Mouse (Mus musculus) CH12.LX (cell line): Measurements from ENCODE around the gene Tamm41. TPM values are rescaled to one million over a fixed set of nuclear protein-coding genes. Genes with fewer than 3 reads are reported as not detected.

Experiments
- DNase-seq: peaks from one replicate; pipeline ENCODE4 v3.0.0-alpha.2; 2013; ENCODE audit errors: extremely low read depth
- H3K27ac ChIP-seq: 2 replicates; pipeline ENCODE4 v1.5.1; 2012; ENCODE audit warnings: low read depth, mild to moderate bottlenecking, control low read depth, moderate library complexity; ENCODE audit not compliant: insufficient read depth
- H3K27me3 ChIP-seq: replicated peaks from 2 replicates; pipeline ENCODE3; 2012; ENCODE audit warnings: inconsistent platforms
- H3K36me3 ChIP-seq, 2 experiments: replicated peaks in 1 of 2; 2 replicates each; pipeline versions ENCODE3 to v1.6.1; 2012; ENCODE audit warnings: inconsistent platforms in 1 of 2, low read length in 1 of 2, mild to moderate bottlenecking in 1 of 2, mixed read lengths in 1 of 2, moderate library complexity in 1 of 2; ENCODE audit not compliant: control insufficient read depth in 1 of 2, insufficient read depth in 1 of 2
- H3K4me1 ChIP-seq, 2 experiments: 2 replicates each; pipeline ENCODE4 v1.6.1; 2012; ENCODE audit warnings: inconsistent platforms in 1 of 2, moderate library complexity in 1 of 2; ENCODE audit not compliant: insufficient read depth in 2 of 2, control insufficient read depth in 1 of 2
- H3K4me2 ChIP-seq: 2 replicates; pipeline ENCODE4 v1.6.1; 2012; ENCODE audit warnings: low read depth, mild to moderate bottlenecking, control low read depth; ENCODE audit not compliant: poor library complexity, insufficient read depth, severe bottlenecking
- H3K4me3 ChIP-seq, 3 experiments: fragments of 150-350 bp in 1 of 3; sonication (generic) in 1 of 3; replicated peaks in 1 of 3; 2 replicates each; pipeline versions ENCODE3 to v1.5.1; 2011 to 2012; ENCODE audit warnings: low read depth in 2 of 3, low read length in 2 of 3, mild to moderate bottlenecking in 2 of 3, moderate library complexity in 2 of 3, control low read depth in 1 of 3, improper control_type of control experiment in 1 of 3, inconsistent platforms in 1 of 3, mixed read lengths in 1 of 3; ENCODE audit not compliant: poor library complexity in 1 of 3
- H3K79me2 ChIP-seq: replicated peaks from 2 replicates; pipeline ENCODE4 v1.6.1; 2012; ENCODE audit warnings: mild to moderate bottlenecking, moderate library complexity; ENCODE audit not compliant: control insufficient read depth, poor library complexity, insufficient read depth, severe bottlenecking; ENCODE audit errors: extremely low read depth
- H3K9ac ChIP-seq: 2 replicates; pipeline ENCODE4 v1.6.1; 2012; ENCODE audit warnings: low read depth, mild to moderate bottlenecking, control low read depth, moderate library complexity; ENCODE audit not compliant: insufficient read depth
- H3K9me3 ChIP-seq: replicated peaks from 2 replicates; pipeline ENCODE3; 2012; ENCODE audit warnings: low read length, inconsistent platforms, mixed read lengths
- CTCF ChIP-seq, 2 experiments: IDR thresholded peaks in 1 of 2; conservative IDR thresholded peaks in 1 of 2; 2 replicates each; pipeline ENCODE4 v1.5.1; 2011 to 2012; ENCODE audit warnings: low read depth in 2 of 2, low read length in 2 of 2, improper control_type of control experiment in 1 of 2, inconsistent platforms in 1 of 2, mild to moderate bottlenecking in 1 of 2, moderate library complexity in 1 of 2
- E2F4 ChIP-seq: IDR thresholded peaks from 2 replicates; pipeline ENCODE4 v1.6.1; 2011; ENCODE audit warnings: low read depth, low read length, improper control_type of control experiment; ENCODE audit not compliant: insufficient replicate concordance
- ELF1 ChIP-seq: IDR thresholded peaks from 2 replicates; pipeline ENCODE4 v1.6.1; 2014; ENCODE audit warnings: low read depth, mild to moderate bottlenecking, inconsistent platforms, low read length, improper control_type of control experiment
- GABPA ChIP-seq: IDR thresholded peaks from 2 replicates; pipeline ENCODE4 v1.6.1; 2012; ENCODE audit warnings: low read depth, low read length, improper control_type of control experiment, inconsistent platforms; ENCODE audit not compliant: insufficient replicate concordance
- JUN ChIP-seq: IDR thresholded peaks from 2 replicates; pipeline ENCODE4 v1.6.1; 2011; ENCODE audit warnings: low read depth, mild to moderate bottlenecking, low read length, improper control_type of control experiment, moderate library complexity; ENCODE audit not compliant: insufficient read depth
- MAFK ChIP-seq: IDR thresholded peaks from 2 replicates; pipeline ENCODE4 v1.6.1; 2011; ENCODE audit warnings: low read length, improper control_type of control experiment; ENCODE audit not compliant: insufficient replicate concordance
- MAX ChIP-seq: IDR thresholded peaks from 2 replicates; pipeline ENCODE4 v1.6.1; 2011; ENCODE audit warnings: low read length, improper control_type of control experiment
- MAZ ChIP-seq: IDR thresholded peaks from 2 replicates; pipeline ENCODE4 v1.6.1; 2012; ENCODE audit warnings: low read depth, mild to moderate bottlenecking, inconsistent platforms, low read length, improper control_type of control experiment, moderate library complexity
- MXI1 ChIP-seq: IDR thresholded peaks from 2 replicates; pipeline ENCODE4 v1.6.1; 2011; ENCODE audit warnings: mild to moderate bottlenecking, low read depth, low read length, improper control_type of control experiment
- MYC ChIP-seq: IDR thresholded peaks from 2 replicates; pipeline ENCODE4 v1.6.1; 2011; ENCODE audit warnings: low read depth, mild to moderate bottlenecking, improper control_type of control experiment, low read length
- NELFE ChIP-seq: IDR thresholded peaks from 2 replicates; pipeline ENCODE4 v1.6.1; 2011; ENCODE audit warnings: low read depth, low read length, improper control_type of control experiment
- NRF1 ChIP-seq: IDR thresholded peaks from 2 replicates; pipeline ENCODE4 v1.6.1; 2014; ENCODE audit warnings: low read depth, mild to moderate bottlenecking, inconsistent platforms, low read length, improper control_type of control experiment, moderate library complexity
- POLR2AphosphoS2 ChIP-seq: IDR thresholded peaks from 2 replicates; pipeline ENCODE4 v1.6.1; 2011; ENCODE audit warnings: low read depth, low read length, improper control_type of control experiment
- RAD21 ChIP-seq: IDR thresholded peaks from 2 replicates; pipeline ENCODE4 v1.6.1; 2011; ENCODE audit warnings: low read depth, mild to moderate bottlenecking, low read length, improper control_type of control experiment, moderate library complexity
- TCF12 ChIP-seq: IDR thresholded peaks from 2 replicates; pipeline ENCODE4 v1.6.1; 2014; ENCODE audit warnings: low read depth, mild to moderate bottlenecking, inconsistent platforms, low read length, improper control_type of control experiment
- UBTF ChIP-seq: IDR thresholded peaks from 2 replicates; pipeline ENCODE4 v1.6.1; 2012; ENCODE audit warnings: low read depth, mild to moderate bottlenecking, inconsistent platforms, low read length, improper control_type of control experiment, moderate library complexity
- USF2 ChIP-seq: conservative IDR thresholded peaks from 2 replicates; pipeline ENCODE4 v1.6.1; 2011; ENCODE audit warnings: low read depth, low read length, improper control_type of control experiment
- ZC3H11A ChIP-seq: IDR thresholded peaks from 2 replicates; pipeline ENCODE4 v1.6.1; 2012; ENCODE audit warnings: low read depth, mild to moderate bottlenecking, inconsistent platforms, low read length, improper control_type of control experiment
- ZMIZ1 ChIP-seq: IDR thresholded peaks from 2 replicates; pipeline ENCODE4 v1.6.1; 2012; ENCODE audit warnings: low read depth, mild to moderate bottlenecking, inconsistent platforms, low read length, improper control_type of control experiment
- dilution Hi-C: fragments of 300-500 bp; cut with MboI; formaldehyde crosslinking; loops from 2 replicates; pipeline ENCODE4 v1.14.3; 2020; ENCODE audit warnings: low sequenced_read_pairs; ENCODE audit not compliant: extremely low pct_unique_long_range_greater_than_20kb, extremely low pct_ligation_motif_present
- in situ Hi-C: fragments of 300-500 bp; cut with MboI; formaldehyde crosslinking; loops from 3 replicates; pipeline ENCODE4 v1.14.3; 2019; ENCODE audit warnings: low sequenced_read_pairs, low pct_ligation_motif_present, low pct_unique_long_range_greater_than_20kb, mixed read lengths
- polyA plus RNA-seq: library from polyadenylated mRNA; unstranded; fragments of >175 nt; gene quantifications from 2 replicates; pipeline ENCODE4 v1.2.1, GENCODE M21; 2012; ENCODE audit warnings: low read depth; ENCODE audit not compliant: insufficient read length
- total RNA-seq, 2 experiments: library from RNA; depleted of rRNA; stranded (reverse); fragments of 300-350 nt in 1 of 2; fragments of >200 nt in 1 of 2; gene quantifications; 2 replicates each; pipeline ENCODE4 v1.2.3; 2012 to 2014

Gene Tamm41
- total and polyA plus RNA-seq, 3 experiments, result 29.3 to 41.1 (median 39.8) TPM

DNA sequence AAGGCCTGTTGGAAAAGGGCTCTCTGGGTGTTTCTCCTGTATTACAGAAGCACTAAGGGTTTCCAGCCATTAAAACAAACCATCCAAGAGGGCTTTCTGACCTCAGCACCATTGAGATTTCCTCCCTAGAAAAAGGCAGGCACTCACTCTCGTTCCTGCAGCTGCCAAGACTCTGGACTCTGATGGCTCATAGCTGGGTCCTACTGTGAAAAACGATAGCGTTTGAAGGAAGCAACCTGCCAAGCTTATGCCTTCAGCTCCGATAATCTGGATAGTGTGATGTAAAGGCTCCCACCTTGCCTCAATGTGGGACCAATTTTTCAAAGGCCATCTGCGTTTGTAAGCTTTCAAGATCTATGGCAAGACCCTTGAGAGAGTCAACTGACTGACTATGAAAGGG is 43.6 kb downstream of the Tamm41 start:
- DNase-seq, result no peak
- H3K27ac ChIP-seq, result no peak overlapping the region
- H3K27me3 ChIP-seq, result no peaks in the 10 kb centered on the region
- H3K4me3 ChIP-seq, result no peak overlapping the region
- no peaks in the 10 kb centered on the region for H3K79me2 ChIP-seq
- peaks cover 5 to 26% of the 10 kb centered on the region in 2 experiments for H3K36me3 ChIP-seq
- peaks cover 30 to 50% of the 10 kb centered on the region in 2 experiments for H3K4me1 ChIP-seq
- H3K9me3 ChIP-seq, result peaks cover 5% of the 10 kb centered on the region
- dilution Hi-C loops (no loop called here), in situ Hi-C loops (no loop called here)
- TF ChIP-seq E2F4 (no peak), POLR2AphosphoS2 (no peak), GABPA (no peak), NRF1 (no peak), MAFK (no peak), USF2 (no peak), MXI1 (no peak), ZMIZ1 (no peak), TCF12 (no peak), MAZ (no peak), RAD21 (no peak), MAX (no peak), UBTF (no peak), ELF1 (no peak)
- H3K9ac ChIP-seq, result no peak overlapping the region
- no peak overlapping the region for H3K4me2 ChIP-seq

DNA sequence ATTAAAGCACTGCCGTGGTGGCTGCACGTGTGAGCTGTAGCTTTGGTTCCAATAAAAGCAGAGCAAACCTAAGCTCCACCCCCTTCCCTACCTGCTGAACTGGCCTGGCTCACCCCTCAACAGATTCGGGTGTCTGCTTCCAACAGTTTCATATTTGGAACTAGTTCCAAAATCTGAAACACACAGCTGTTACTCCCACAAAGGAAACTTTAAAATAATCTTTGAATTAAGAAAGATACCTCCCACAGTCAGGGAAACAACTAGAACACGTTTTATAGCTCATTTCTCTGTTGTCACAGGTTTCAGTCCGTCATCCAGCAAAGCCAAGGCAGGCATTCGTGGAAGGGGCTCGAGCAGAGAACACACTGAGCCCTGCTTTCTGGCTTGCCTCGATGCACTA is 44.0 kb downstream of the Tamm41 start:
- no peak overlapping the region for H3K27ac ChIP-seq
- peaks cover 33 to 55% of the 10 kb centered on the region in 2 experiments for H3K4me1 ChIP-seq
- H3K9ac ChIP-seq, result no peak overlapping the region
- no peak overlapping the region for H3K4me2 ChIP-seq
- DNase-seq, result no peak
- H3K9me3 ChIP-seq, result peaks cover 5% of the 10 kb centered on the region
- H3K4me3 ChIP-seq, result no peak overlapping the region
- H3K36me3 ChIP-seq, result peaks cover 2 to 23% of the 10 kb centered on the region in 2 experiments
- dilution Hi-C loops (no loop called here), in situ Hi-C loops (no loop called here)
- no peaks in the 10 kb centered on the region for H3K27me3 ChIP-seq
- no peak for TF ChIP-seq TCF12
- TF ChIP-seq JUN, result no peak
- TF ChIP-seq MAZ, result no peak
- no peak for TF ChIP-seq NRF1
- no peak for TF ChIP-seq CTCF (conservative IDR thresholded peaks at IDR 0.05 in 1 of 2, IDR thresholded peaks at IDR 0.05 in 1 of 2; ENCODE audit: low read depth in 2 of 2, low read length in 2 of 2)
- no peak for TF ChIP-seq USF2
- no peak for TF ChIP-seq MYC
- TF ChIP-seq ZC3H11A, result no peak
- no peak for TF ChIP-seq MXI1
- no peak for TF ChIP-seq NELFE
- TF ChIP-seq ELF1, result no peak
- no peak for TF ChIP-seq RAD21
- H3K79me2 ChIP-seq, result no peaks in the 10 kb centered on the region
